Mouse (Mus musculus) hindbrain, embryonic 12.5 days (tissue): ENCODE measurements around the gene Amacr. TPM values are rescaled to one million over a fixed set of nuclear protein-coding genes. Genes with fewer than 3 reads are reported as not detected.

Source experiments
- ATAC-seq: fragments of 200-750 bp; cut with Nextera tagmentation; 2 replicates; pipeline ENCODE4 v1.8.0; 2017; ENCODE audit warnings: moderate TSS enrichment; ENCODE audit not compliant: low FRiP score
- H3K27ac ChIP-seq: fragments of 300-500 bp; sonication (generic); 2 replicates; pipeline ENCODE4 v1.5.1; 2016; ENCODE audit warnings: mild to moderate bottlenecking
- H3K27me3 ChIP-seq: fragments of 300-500 bp; sonication (generic); 2 replicates; pipeline ENCODE4 v1.6.1; 2016; ENCODE audit warnings: mild to moderate bottlenecking
- H3K36me3 ChIP-seq: fragments of 300-500 bp; sonication (generic); 2 replicates; pipeline ENCODE4 v1.6.1; 2016; ENCODE audit warnings: mild to moderate bottlenecking
- H3K4me1 ChIP-seq: fragments of 300-500 bp; sonication (generic); 2 replicates; pipeline ENCODE4 v1.6.1; 2016
- H3K4me2 ChIP-seq: fragments of 300-500 bp; sonication (generic); replicated peaks from 2 replicates; pipeline ENCODE4 v1.6.1; 2016; ENCODE audit warnings: mild to moderate bottlenecking
- H3K4me3 ChIP-seq: fragments of 300-500 bp; sonication (generic); 2 replicates; pipeline ENCODE4 v1.5.1; 2016; ENCODE audit warnings: mild to moderate bottlenecking
- H3K9ac ChIP-seq: fragments of 300-500 bp; sonication (generic); 2 replicates; pipeline ENCODE4 v1.6.1; 2016; ENCODE audit warnings: mild to moderate bottlenecking, moderate library complexity
- H3K9me3 ChIP-seq: fragments of 300-500 bp; sonication (generic); replicated peaks from 2 replicates; pipeline ENCODE4 v1.6.1; 2016; ENCODE audit warnings: mild to moderate bottlenecking
- WGBS: fragments of 180-500 bp; shearing (Covaris S2); methylation state at CpG from one replicate; pipeline ENCODE4 v1.1.7; 2016; 5-methylcytosine and 5-hydroxymethylcytosine counted together
- polyA plus RNA-seq: library from polyadenylated mRNA; unstranded; fragments of >200 nt; fragmentation: Nextera tagmentation; extraction: Ambion mirVana; gene quantifications from 2 replicates; pipeline ENCODE4 v1.2.1, GENCODE M21; 2016

Amacr gene
- polyA plus RNA-seq, 1 experiment from 2014 or later = 11.9 TPM

DNA sequence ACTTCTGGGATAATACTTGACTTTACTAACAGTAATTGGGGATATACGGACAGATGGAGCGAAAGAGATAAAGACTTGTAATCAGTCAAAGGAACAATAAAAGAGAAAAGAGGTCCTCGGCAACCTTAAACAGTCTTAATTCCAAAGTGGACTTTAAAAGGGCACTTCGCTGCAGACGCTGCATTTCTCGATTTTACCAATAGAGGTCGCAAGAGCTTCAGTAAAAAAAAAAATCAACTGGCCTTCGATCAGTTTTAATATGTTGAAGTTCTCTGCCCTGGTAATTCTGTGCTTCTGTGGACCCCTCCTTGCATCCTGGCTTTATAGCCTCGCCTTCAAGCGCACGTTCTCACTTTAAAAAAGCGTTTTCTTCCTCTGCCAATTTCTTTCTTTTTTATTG, 56.9 kb downstream of the Amacr start:
- no peak overlapping the region for H3K9ac ChIP-seq
- ATAC-seq = no peak
- WGBS = 5% methylated on average over 12 of the region's 12 CpGs
- no peaks in the 10 kb centered on the region for H3K36me3 ChIP-seq
- peaks cover 50% of the 10 kb centered on the region for H3K27me3 ChIP-seq
- H3K27ac ChIP-seq = no peak overlapping the region
- H3K4me1 ChIP-seq = peaks cover 22% of the 10 kb centered on the region
- H3K4me2 ChIP-seq = no peak overlapping the region
- H3K4me3 ChIP-seq = no peak overlapping the region
- no peaks in the 10 kb centered on the region for H3K9me3 ChIP-seq

GRCm38 (mm10) chr15:11040067-11040466, 58.5 kb downstream of the Amacr start:
- 69% methylated on average over 5 of the region's 5 CpGs for WGBS
- no peak for ATAC-seq
- Histone ChIP-seq H3K9me3 (no peaks in the 10 kb centered on the region), H3K4me1 (peaks cover 22% of the 10 kb centered on the region), H3K36me3 (no peaks in the 10 kb centered on the region), H3K4me2 (no peak overlapping the region), H3K9ac (no peak overlapping the region), H3K27me3 (peaks cover 35% of the 10 kb centered on the region), H3K4me3 (no peak overlapping the region), H3K27ac (no peak overlapping the region)

DNA sequence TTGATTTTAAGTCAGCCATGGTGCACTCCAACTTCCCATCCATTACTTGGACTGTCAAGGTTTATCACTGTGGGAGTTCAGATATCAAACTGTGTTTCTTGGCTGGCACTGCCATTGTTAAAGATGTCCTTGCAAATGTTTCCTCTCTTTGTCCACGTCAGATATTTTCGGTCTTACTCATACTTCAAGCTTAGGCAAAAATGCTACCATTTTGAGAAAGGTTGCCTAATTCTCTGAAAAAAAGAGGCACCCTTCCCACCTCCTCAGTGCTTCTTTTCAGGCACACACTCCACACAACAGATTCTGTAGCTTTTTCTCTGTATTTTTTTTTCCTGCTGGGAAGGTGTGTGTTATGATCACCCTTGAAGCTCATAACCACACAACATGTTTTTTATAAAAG, 59.7 kb downstream of the Amacr start:
- no peaks in the 10 kb centered on the region for H3K9me3 ChIP-seq
- no peak overlapping the region for H3K9ac ChIP-seq
- H3K27me3 ChIP-seq = peaks cover 23% of the 10 kb centered on the region
- H3K4me3 ChIP-seq = no peak overlapping the region
- H3K36me3 ChIP-seq = no peaks in the 10 kb centered on the region
- no peak overlapping the region for H3K27ac ChIP-seq
- 89% methylated on average over 2 of the region's 2 CpGs for WGBS
- H3K4me2 ChIP-seq = no peak overlapping the region
- no peak for ATAC-seq
- peaks cover 16% of the 10 kb centered on the region for H3K4me1 ChIP-seq

- H3K36me3 ChIP-seq = no peaks in the 10 kb centered on the region
- ATAC-seq = no peak
- H3K9me3 ChIP-seq = no peaks in the 10 kb centered on the region
- H3K9ac ChIP-seq = no peak overlapping the region
- no peak overlapping the region for H3K4me2 ChIP-seq
- H3K4me3 ChIP-seq = no peak overlapping the region
- H3K27ac ChIP-seq = no peak overlapping the region
- peaks cover 7% of the 10 kb centered on the region for H3K27me3 ChIP-seq
- WGBS = 88% methylated on average over 5 of the region's 5 CpGs
- no peaks in the 10 kb centered on the region; the same call in 1 of the 2 replicates for H3K4me1 ChIP-seq
Measured at GRCm38 (mm10) chr15:11042828-11043227, 61.3 kb downstream of the Amacr start.

Other genes with a start within 250 kb of the Amacr start
- 18.5 and 26.0 TPM in 2 replicates for gene C1qtnf3, start 29.4 kb upstream of the Amacr start, polyA plus RNA-seq
- gene Slc45a2, start 19.0 kb downstream of the Amacr start, polyA plus RNA-seq = 0.20 and 0.34 TPM in 2 replicates
- 1.3 and 3.1 TPM in 2 replicates for gene Rxfp3, start 56.2 kb downstream of the Amacr start, polyA plus RNA-seq
- 3.2 and 3.5 TPM in 2 replicates for gene Adamts12, start 83.0 kb downstream of the Amacr start, polyA plus RNA-seq